Mouse (Mus musculus): ENCODE data around the gene Lurap1l. TPM values are rescaled to one million over a fixed set of nuclear protein-coding genes. Genes with fewer than 3 reads are reported as not detected.

Gene Lurap1l
- 3.9 and 4.3 TPM in 2 replicates for polyA plus RNA-seq (2014; fragmentation: Nextera tagmentation; extraction: Ambion mirVana)

DNA sequence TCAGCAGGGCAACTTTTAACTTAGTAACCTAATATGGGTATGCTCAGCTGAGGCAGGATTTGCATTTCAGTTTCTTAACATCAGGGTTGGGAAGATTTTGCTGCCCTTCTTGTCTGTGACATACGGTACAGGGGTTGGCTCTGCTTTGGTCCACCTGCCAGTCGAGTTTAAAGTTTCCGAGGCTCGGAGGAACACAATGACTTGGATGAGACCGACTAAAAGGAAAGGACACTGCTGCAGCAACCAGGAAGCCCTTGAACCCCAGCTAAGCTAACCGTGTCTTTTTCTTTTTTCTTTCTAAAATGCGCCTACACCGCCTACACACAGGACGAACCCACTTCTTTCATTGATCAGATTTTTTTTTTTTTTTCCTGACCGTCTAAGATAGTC, at the start of gene Lurap1l:
TSS of gene Lurap1l (plus strand) at position 166 of the 390 bp plus-strand sequence.
- DNase-seq (ENCODE audit: low spot score): peak; percentile 51
- Histone ChIP-seq H3K27me3 (ENCODE audit: control insufficient read depth, insufficient read depth, low read length) (no peaks in the 10 kb centered on the region), H3K4me3 (ENCODE audit: low read depth, low read length) (peak within 1 kb of the TSS; percentile 74), H3K4me2 (ENCODE audit: low read depth) (peak within 1 kb of the TSS; percentile 80), H3K9me3 (ENCODE audit: control insufficient read depth, low read length) (no peaks in the 10 kb centered on the region), H3K36me3 (ENCODE audit: control insufficient read depth, insufficient read depth, low read length) (no peaks in the 10 kb centered on the region), H3K27ac (ENCODE audit: low read depth, low read length) (peak within 1 kb of the TSS; percentile 88), H3K4me1 (ENCODE audit: control insufficient read depth, insufficient read depth, low read length) (no peaks in the 10 kb centered on the region), H3K9ac (ENCODE audit: low read length) (peak within 1 kb of the TSS; percentile 75)
- 0% methylated on average over 10 of the region's 10 CpGs for WGBS
- ATAC-seq (ENCODE audit: insufficient read depth, low FRiP score, low TSS enrichment): peak; percentile 13; the same call in 1 of the 2 replicates

DNA sequence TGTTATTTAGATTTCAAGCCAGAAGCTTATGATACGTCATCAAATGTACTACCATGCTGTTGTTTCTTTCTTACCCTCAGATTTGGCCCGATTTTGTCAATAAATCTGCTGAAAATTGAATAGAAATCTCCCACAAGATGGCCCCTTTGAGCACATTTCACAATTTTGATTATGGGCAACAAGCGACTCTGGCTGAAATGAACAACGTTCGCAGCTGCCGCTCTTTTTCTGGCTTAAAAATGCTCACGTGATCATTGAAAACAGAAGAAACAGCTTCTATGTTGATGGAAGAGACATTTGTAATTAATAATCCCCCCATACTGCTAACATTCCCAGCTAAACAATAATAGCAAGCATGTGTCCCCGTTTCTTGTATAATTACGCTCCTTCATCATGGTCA, 47.5 kb upstream of the Lurap1l start:
- H3K9ac ChIP-seq (ENCODE audit: low read length): no peak overlapping the region
- no peaks in the 10 kb centered on the region for H3K27me3 ChIP-seq (ENCODE audit: control insufficient read depth, insufficient read depth, low read length)
- no peaks in the 10 kb centered on the region for H3K9me3 ChIP-seq (ENCODE audit: control insufficient read depth, low read length)
- H3K36me3 ChIP-seq (ENCODE audit: control insufficient read depth, insufficient read depth, low read length): no peaks in the 10 kb centered on the region
- H3K4me1 ChIP-seq (ENCODE audit: control insufficient read depth, insufficient read depth, low read length): 0 out of 2 replicates have a peak, but pooled peaks cover 3% of the 10 kb centered on the region
- H3K4me3 ChIP-seq (ENCODE audit: low read depth, low read length): no peak overlapping the region
- DNase-seq (ENCODE audit: low spot score) (no peak), ATAC-seq (ENCODE audit: insufficient read depth, low FRiP score, low TSS enrichment) (no peak)
- H3K4me2 ChIP-seq (ENCODE audit: low read depth): no peak overlapping the region
- WGBS: 83% methylated on average over 9 of the region's 9 CpGs
- no peak overlapping the region for H3K27ac ChIP-seq (ENCODE audit: low read depth, low read length)

DNA sequence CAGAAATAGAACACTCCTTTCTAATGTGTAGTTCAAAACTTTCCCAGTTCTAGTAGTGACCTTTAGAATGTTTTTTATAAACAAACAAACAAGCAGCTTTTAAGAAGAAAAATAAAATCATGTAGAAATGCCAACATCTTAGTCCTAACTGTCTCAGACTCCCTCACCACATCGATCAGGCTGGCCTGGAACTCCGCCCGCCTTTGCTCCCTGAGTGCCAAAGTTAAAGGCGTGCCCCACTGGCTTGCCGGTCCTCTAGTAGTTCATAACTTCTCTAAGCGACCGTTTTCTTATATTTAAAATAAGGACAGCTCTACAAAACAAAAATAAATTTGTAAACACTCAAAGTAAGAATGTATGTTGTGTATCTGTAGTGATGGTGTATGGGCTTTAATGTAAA, 46.5 kb upstream of the Lurap1l start:
- Histone ChIP-seq H3K27ac (ENCODE audit: low read depth, low read length) (no peak overlapping the region), H3K4me3 (ENCODE audit: low read depth, low read length) (no peak overlapping the region), H3K36me3 (ENCODE audit: control insufficient read depth, insufficient read depth, low read length) (no peaks in the 10 kb centered on the region), H3K4me1 (ENCODE audit: control insufficient read depth, insufficient read depth, low read length) (0 out of 2 replicates have a peak, but pooled peaks cover 3% of the 10 kb centered on the region), H3K9me3 (ENCODE audit: control insufficient read depth, low read length) (no peaks in the 10 kb centered on the region), H3K4me2 (ENCODE audit: low read depth) (no peak overlapping the region), H3K27me3 (ENCODE audit: control insufficient read depth, insufficient read depth, low read length) (no peaks in the 10 kb centered on the region), H3K9ac (ENCODE audit: low read length) (no peak overlapping the region)
- 67% methylated on average over 7 of the region's 7 CpGs for WGBS
- DNase-seq (ENCODE audit: low spot score): no peak
- ATAC-seq (ENCODE audit: insufficient read depth, low FRiP score, low TSS enrichment): no peak

DNA sequence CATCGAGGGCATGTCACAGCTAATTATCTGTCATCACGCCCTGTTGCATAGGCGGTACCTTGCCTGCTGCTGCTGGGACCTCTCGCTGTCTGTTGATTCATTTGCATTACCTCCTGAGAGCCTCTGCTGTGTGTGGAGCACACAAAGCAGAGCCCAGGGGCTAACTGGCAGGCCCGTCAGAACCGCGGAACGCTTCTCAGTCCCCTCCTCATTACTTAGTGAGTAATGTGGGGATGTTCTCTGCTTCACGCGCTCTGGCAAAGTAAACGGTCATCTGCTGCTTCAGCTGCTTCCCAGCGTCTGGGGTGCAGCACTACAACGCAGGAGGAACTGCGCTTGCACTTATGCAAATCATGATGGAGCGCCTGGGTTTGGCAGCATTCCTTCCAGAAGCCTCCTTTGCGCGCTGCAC, 45.9 kb upstream of the Lurap1l start:
- Histone ChIP-seq H3K4me2 (ENCODE audit: low read depth) (peak overlapping the region; percentile 61), H3K9ac (ENCODE audit: low read length) (peak overlapping the region; percentile 53), H3K4me3 (ENCODE audit: low read depth, low read length) (peak overlapping the region; percentile 24), H3K9me3 (ENCODE audit: control insufficient read depth, low read length) (no peaks in the 10 kb centered on the region), H3K4me1 (ENCODE audit: control insufficient read depth, insufficient read depth, low read length) (0 out of 2 replicates have a peak, but pooled peaks cover 3% of the 10 kb centered on the region), H3K27me3 (ENCODE audit: control insufficient read depth, insufficient read depth, low read length) (no peaks in the 10 kb centered on the region), H3K27ac (ENCODE audit: low read depth, low read length) (no peak overlapping the region), H3K36me3 (ENCODE audit: control insufficient read depth, insufficient read depth, low read length) (no peaks in the 10 kb centered on the region)
- ATAC-seq (ENCODE audit: insufficient read depth, low FRiP score, low TSS enrichment) (peak; percentile 62; the same call in 1 of the 2 replicates), DNase-seq (ENCODE audit: low spot score) (peak; percentile 53)
- under 1% methylated on average over 17 of the region's 17 CpGs for WGBS

DNA sequence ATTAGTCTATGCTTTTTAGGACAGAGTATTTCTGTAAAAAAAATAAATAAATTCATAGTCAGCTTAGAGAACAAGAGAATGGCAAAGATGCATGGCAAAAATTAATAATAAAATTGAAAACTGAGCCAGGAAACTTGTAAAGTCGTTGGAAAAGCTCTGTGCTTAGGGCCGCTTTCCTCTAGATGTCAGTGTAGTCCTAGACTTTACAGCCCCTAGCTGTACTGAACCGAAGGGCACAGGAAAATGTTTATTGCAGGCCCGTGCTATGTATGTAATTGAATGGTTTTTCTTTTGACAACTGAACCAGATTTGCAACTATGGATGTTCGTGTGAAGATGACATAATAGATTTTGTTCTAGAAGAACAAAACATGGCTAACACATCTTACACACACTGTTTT, 44.4 kb upstream of the Lurap1l start:
- H3K27ac ChIP-seq (ENCODE audit: low read depth, low read length): no peak overlapping the region
- H3K4me3 ChIP-seq (ENCODE audit: low read depth, low read length): no peak overlapping the region
- no peak overlapping the region for H3K4me2 ChIP-seq (ENCODE audit: low read depth)
- H3K27me3 ChIP-seq (ENCODE audit: control insufficient read depth, insufficient read depth, low read length): no peaks in the 10 kb centered on the region
- peak; percentile 12 for DNase-seq (ENCODE audit: low spot score)
- H3K36me3 ChIP-seq (ENCODE audit: control insufficient read depth, insufficient read depth, low read length): no peaks in the 10 kb centered on the region
- 0 out of 2 replicates have a peak, but pooled peaks cover 3% of the 10 kb centered on the region for H3K4me1 ChIP-seq (ENCODE audit: control insufficient read depth, insufficient read depth, low read length)
- WGBS: 28% methylated on average over 5 of the region's 5 CpGs
- 0 out of 2 replicates have a peak, but pooled peaks have one; percentile 46 for ATAC-seq (ENCODE audit: insufficient read depth, low FRiP score, low TSS enrichment)
- no peak overlapping the region for H3K9ac ChIP-seq (ENCODE audit: low read length)
- no peaks in the 10 kb centered on the region for H3K9me3 ChIP-seq (ENCODE audit: control insufficient read depth, low read length)

DNA sequence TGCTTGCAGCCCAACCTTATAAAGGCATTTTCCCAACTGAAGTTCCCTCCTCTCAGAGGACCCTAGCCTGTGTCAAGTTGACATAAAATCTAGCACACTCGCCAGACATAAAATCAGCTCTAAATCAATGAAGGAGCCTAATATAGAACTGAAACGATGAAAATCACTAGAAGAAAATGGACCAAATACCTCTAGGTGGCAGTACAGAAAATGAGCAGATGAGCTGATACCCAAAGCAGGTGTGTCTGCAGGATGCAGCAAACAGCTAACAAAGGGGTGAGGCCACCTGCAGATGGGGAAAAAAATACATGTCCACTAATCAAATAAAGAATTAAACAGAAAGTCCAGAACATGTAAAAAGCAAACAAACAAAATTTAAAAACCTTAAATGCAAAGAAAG, 40.8 kb upstream of the Lurap1l start:
- 65% methylated on average over 2 of the region's 2 CpGs for WGBS
- H3K27ac ChIP-seq (ENCODE audit: low read depth, low read length): no peak overlapping the region
- no peak overlapping the region for H3K4me3 ChIP-seq (ENCODE audit: low read depth, low read length)
- no peaks in the 10 kb centered on the region for H3K36me3 ChIP-seq (ENCODE audit: control insufficient read depth, insufficient read depth, low read length)
- no peaks in the 10 kb centered on the region for H3K9me3 ChIP-seq (ENCODE audit: control insufficient read depth, low read length)
- H3K4me2 ChIP-seq (ENCODE audit: low read depth): no peak overlapping the region
- no peak for ATAC-seq (ENCODE audit: insufficient read depth, low FRiP score, low TSS enrichment)
- DNase-seq (ENCODE audit: low spot score): no peak
- 0 out of 2 replicates have a peak, but pooled peaks cover under 1% of the 10 kb centered on the region for H3K4me1 ChIP-seq (ENCODE audit: control insufficient read depth, insufficient read depth, low read length)
- no peak overlapping the region for H3K9ac ChIP-seq (ENCODE audit: low read length)
- H3K27me3 ChIP-seq (ENCODE audit: control insufficient read depth, insufficient read depth, low read length): no peaks in the 10 kb centered on the region

DNA sequence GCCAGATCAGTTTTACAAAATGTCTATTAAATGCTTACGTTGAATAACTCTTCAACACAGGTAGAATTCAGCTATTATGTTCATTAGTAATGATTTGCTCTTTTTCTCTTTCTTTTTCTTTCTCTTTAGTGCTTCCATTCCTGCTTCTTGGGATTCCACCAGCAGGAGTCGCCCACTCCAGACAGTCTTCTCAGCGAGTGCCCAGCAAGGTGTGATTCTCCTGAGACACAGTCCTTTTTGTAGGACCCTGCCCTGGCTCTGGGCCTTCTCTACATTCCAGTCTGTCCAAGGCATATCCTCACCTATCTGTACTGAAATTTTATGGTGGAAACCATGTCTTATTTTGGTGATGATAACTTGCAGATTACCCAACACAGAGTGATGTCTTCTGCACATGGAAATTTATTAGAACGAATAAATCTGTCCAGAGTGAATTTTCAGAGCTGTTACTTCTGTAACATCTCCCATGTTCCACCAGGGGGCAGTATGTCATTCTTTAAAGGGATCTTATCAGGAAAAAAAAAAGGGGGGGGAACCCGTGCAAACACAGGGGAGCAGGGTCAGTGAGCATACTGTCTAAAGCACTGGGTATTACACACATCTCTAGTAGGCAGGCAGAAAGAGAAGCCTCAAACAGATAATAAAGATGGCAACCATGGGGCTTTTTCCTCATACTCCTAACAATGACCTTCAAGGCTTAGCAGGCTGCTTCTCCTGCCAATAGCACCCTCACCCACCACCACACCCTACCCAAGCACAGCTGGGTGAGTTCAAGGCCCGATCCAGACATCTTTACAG, 37.4 kb upstream of the Lurap1l start:
- DNase-seq (ENCODE audit: low spot score): peak; percentile 12
- 0 out of 2 replicates have a peak, but pooled peaks have one; percentile 35 for ATAC-seq (ENCODE audit: insufficient read depth, low FRiP score, low TSS enrichment)

DNA sequence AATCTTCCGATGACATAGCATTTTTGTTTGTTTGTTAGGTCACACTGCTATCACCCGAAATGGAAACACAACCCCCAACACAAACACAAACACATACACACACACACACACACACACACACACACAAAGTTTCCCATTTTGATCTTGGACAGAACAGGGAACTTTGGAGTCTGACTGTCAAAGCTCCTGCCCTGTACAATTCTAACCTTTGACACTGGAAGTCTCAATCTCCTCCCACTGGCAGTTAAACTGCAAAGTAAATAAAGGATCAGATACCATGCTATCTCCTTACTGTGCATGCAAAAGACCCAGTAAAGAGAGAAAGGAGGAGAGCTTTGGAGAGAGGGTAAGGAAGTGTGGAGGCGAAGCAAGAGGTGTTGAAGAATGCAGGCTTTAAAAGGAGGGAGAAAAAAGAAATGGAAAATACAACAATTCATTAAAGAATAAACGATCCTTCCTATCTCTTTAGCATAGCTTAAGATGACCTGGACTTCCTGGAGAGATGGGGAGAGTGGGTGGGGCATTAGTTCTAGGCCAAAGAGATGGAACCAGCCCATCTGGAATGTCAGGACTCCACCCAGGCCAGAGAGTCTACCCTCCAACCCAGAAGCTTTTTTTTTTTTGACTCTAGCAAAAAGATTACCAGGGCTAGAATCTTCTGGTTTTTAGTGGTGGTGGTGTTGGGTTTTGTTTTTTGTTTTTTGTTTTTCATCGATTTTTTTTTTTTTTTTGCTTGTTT, 36.2 kb upstream of the Lurap1l start:
- no peaks in the 10 kb centered on the region for H3K9me3 ChIP-seq (ENCODE audit: control insufficient read depth, low read length)
- ATAC-seq (ENCODE audit: insufficient read depth, low FRiP score, low TSS enrichment) (no peak), DNase-seq (ENCODE audit: low spot score) (no peak)
- no peak overlapping the region for H3K9ac ChIP-seq (ENCODE audit: low read length)
- no peak overlapping the region for H3K27ac ChIP-seq (ENCODE audit: low read depth, low read length)
- no peaks in the 10 kb centered on the region for H3K27me3 ChIP-seq (ENCODE audit: control insufficient read depth, insufficient read depth, low read length)
- 44% methylated on average over 5 of the region's 5 CpGs for WGBS
- H3K36me3 ChIP-seq (ENCODE audit: control insufficient read depth, insufficient read depth, low read length): no peaks in the 10 kb centered on the region
- no peak overlapping the region for H3K4me2 ChIP-seq (ENCODE audit: low read depth)
- H3K4me1 ChIP-seq (ENCODE audit: control insufficient read depth, insufficient read depth, low read length): no peaks in the 10 kb centered on the region
- H3K4me3 ChIP-seq (ENCODE audit: low read depth, low read length): no peak overlapping the region

More for the DNA sequence above, 37.4 kb upstream of the Lurap1l start:
- no peak overlapping the region for H3K9ac ChIP-seq (ENCODE audit: low read length)
- H3K4me2 ChIP-seq (ENCODE audit: low read depth): no peak overlapping the region
- H3K27ac ChIP-seq (ENCODE audit: low read depth, low read length): no peak overlapping the region
- H3K27me3 ChIP-seq (ENCODE audit: control insufficient read depth, insufficient read depth, low read length): no peaks in the 10 kb centered on the region
- 37% methylated on average over 6 of the region's 6 CpGs for WGBS
- no peak overlapping the region for H3K4me3 ChIP-seq (ENCODE audit: low read depth, low read length)
- no peaks in the 10 kb centered on the region for H3K9me3 ChIP-seq (ENCODE audit: control insufficient read depth, low read length)
- no peaks in the 10 kb centered on the region for H3K36me3 ChIP-seq (ENCODE audit: control insufficient read depth, insufficient read depth, low read length)
- H3K4me1 ChIP-seq (ENCODE audit: control insufficient read depth, insufficient read depth, low read length): no peaks in the 10 kb centered on the region

Data from neural tube, embryonic 11.5 days (tissue).